Mouse (Mus musculus) heart, postnatal 0 days (tissue): ENCODE results near the gene Thyn1. TPM values are rescaled to one million over a fixed set of nuclear protein-coding genes. Genes with fewer than 3 reads are reported as not detected.
A peak's percentile ranks its signal among the peaks of the same experiment; 100 is the strongest.

Experiments
- ATAC-seq: fragments of 200-750 bp; cut with Nextera tagmentation; 2 replicates; pipeline ENCODE4 v1.8.0; 2017; ENCODE audit warnings: low read depth, moderate number of reproducible peaks, moderate library complexity; ENCODE audit not compliant: insufficient read depth
- DNase-seq: peaks from one replicate; pipeline ENCODE4 v3.0.0-alpha.2; 2016; ENCODE audit warnings: low spot score
- H3K27ac ChIP-seq: fragments of 300-500 bp; sonication (generic); 2 replicates; pipeline ENCODE4 v1.5.1; 2014; ENCODE audit warnings: low read depth, mild to moderate bottlenecking
- H3K27me3 ChIP-seq: fragments of 300-500 bp; sonication (generic); 2 replicates; pipeline ENCODE4 v1.6.1; 2014; ENCODE audit warnings: low read length, mixed read lengths; ENCODE audit not compliant: control insufficient read depth, insufficient read depth
- H3K36me3 ChIP-seq: fragments of 300-500 bp; sonication (generic); replicated peaks from 2 replicates; pipeline ENCODE4 v1.6.1; 2014; ENCODE audit warnings: low read length, mixed read lengths; ENCODE audit not compliant: control insufficient read depth, insufficient read depth
- H3K4me1 ChIP-seq: fragments of 300-500 bp; sonication (generic); 2 replicates; pipeline ENCODE4 v1.6.1; 2014; ENCODE audit warnings: antibody characterized with exemption; ENCODE audit not compliant: control insufficient read depth, insufficient read depth
- H3K4me2 ChIP-seq: fragments of 300-500 bp; sonication (generic); 2 replicates; pipeline ENCODE4 v1.6.1; 2014; ENCODE audit warnings: low read depth, mild to moderate bottlenecking, low read length, moderate library complexity
- H3K4me3 ChIP-seq: fragments of 300-500 bp; sonication (generic); 2 replicates; pipeline ENCODE4 v1.5.1; 2014; ENCODE audit warnings: low read depth, low read length
- H3K9ac ChIP-seq: fragments of 300-500 bp; sonication (generic); replicated peaks from 2 replicates; pipeline ENCODE4 v1.6.1; 2014; ENCODE audit warnings: low read depth, low read length, mixed read lengths
- H3K9me3 ChIP-seq: fragments of 300-500 bp; sonication (generic); replicated peaks from 2 replicates; pipeline ENCODE4 v1.6.1; 2016; ENCODE audit warnings: low read length; ENCODE audit not compliant: control insufficient read depth
- CTCF ChIP-seq: IDR thresholded peaks from 2 replicates; pipeline ENCODE4 v1.5.1; 2016; ENCODE audit warnings: antibody characterized with exemption, control low read depth, low read depth
- EP300 ChIP-seq: IDR thresholded peaks from 2 replicates; pipeline ENCODE4 v1.6.1; 2016; ENCODE audit warnings: antibody characterized with exemption, low read depth
- WGBS: fragments of 180-500 bp; shearing (Covaris S2); extraction: QIAGEN DNeasy Blood & Tissue Kit; methylation state at CpG from one replicate; pipeline ENCODE4 v1.1.7; 2014; 5-methylcytosine and 5-hydroxymethylcytosine counted together
- polyA plus RNA-seq: library from polyadenylated mRNA; unstranded; fragments of >200 nt; fragmentation: Nextera tagmentation; extraction: Ambion mirVana; gene quantifications from 2 replicates; pipeline ENCODE4 v1.2.1, GENCODE M21; 2015
- total RNA-seq: library from RNA; depleted of rRNA; stranded (reverse); fragments of >200 nt; gene quantifications from 2 replicates; pipeline ENCODE4 v1.2.3, GENCODE M21; 2014; ENCODE audit warnings: low replicate concordance; rRNA removed

Gene Thyn1
- total RNA-seq (12.9 and 23.2 TPM in 2 replicates), polyA plus RNA-seq (74.9 and 77.7 TPM in 2 replicates)

DNA sequence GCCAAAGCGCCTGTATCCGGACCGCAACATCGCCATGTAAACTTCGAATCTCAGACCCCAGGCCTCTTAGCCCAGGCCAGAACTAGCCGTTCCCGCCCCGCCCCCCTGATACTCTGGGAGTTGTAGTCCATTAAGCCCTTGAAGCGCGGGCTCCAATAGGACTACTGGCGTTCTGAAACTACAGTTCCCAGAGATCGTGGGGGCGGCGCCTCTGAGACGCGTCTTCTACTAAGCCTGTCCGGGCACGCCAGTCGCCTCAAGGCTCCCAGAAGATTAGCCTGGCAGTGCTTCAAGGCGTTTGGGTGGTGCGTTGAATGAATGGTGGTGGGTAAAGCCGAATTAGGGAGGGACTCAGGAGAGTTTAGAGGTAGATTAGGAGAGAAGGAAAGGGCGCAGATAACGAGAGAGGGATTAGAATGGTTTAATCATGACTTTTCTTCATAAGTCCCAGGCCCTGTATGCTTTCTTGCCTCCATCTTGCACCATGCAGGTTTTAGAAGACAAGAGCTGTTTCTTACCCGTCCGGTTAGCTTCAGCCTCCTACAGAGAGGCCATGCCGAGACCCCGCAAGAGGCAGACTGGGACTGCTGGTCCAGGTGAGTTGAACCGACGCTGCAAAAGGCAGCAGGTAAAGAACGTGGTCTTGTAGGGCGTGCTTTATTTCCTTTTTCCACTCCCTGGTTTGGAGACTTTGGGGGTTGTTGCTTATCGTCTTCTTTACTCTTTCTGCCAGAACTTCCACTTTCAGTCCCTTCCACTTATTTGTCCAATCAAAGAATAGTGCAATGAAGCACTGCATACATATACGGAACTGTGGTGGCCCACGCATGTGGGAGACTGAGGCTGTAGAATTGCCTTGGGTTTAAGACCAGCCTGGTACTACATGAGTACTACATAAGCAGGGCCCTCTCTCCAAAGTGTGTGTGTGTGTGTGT, at the start of gene Thyn1, which contains the start of gene Acad8:
TSS of gene Thyn1 (plus strand) at position 250 of the 935 bp plus-strand sequence.
TSS of gene Acad8 (minus strand) at position 106 of the 935 bp plus-strand sequence.
- Histone ChIP-seq H3K9me3 (no peaks in the 10 kb centered on the region), H3K4me3 (peak within 1 kb of the TSS; percentile 89), H3K36me3 (peaks cover 17% of the 10 kb centered on the region), H3K9ac (peak within 1 kb of the TSS; percentile 86), H3K27ac (peak within 1 kb of the TSS; percentile 71), H3K4me1 (peaks cover 18% of the 10 kb centered on the region), H3K27me3 (no peaks in the 10 kb centered on the region), H3K4me2 (peak within 1 kb of the TSS; percentile 92)
- WGBS = 1% methylated on average over 35 of the region's 35 CpGs
- TF ChIP-seq CTCF (no peak), EP300 (no peak)
- ATAC-seq (peak; percentile 100), DNase-seq (peak; percentile 96)

DNA sequence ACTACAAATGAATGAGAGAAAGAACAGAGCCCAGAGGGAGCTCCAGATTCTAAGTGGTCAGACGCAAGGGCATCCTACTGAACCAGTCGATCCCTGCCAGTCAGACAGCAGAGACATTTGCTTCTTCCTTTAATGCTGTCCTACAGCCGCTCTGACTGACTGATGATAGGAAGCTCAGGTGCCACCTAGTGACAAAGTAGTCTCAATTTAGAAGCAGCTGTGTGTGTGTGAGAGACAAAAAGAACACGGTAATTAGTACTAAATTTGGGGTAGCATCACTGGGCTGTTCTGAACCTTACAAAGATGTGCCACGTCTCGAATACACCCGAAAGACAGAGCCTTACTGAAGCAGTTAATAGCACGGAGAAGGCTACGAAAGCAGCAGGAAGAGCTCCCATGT, 21.8 kb upstream of the Thyn1 start:
- H3K4me1 ChIP-seq = no peaks in the 10 kb centered on the region
- peaks cover 71% of the 10 kb centered on the region for H3K36me3 ChIP-seq
- WGBS = 67% methylated on average over 9 of the region's 9 CpGs
- H3K4me3 ChIP-seq = no peak overlapping the region
- DNase-seq (no peak), ATAC-seq (no peak)
- no peaks in the 10 kb centered on the region for H3K9me3 ChIP-seq
- no peak overlapping the region for H3K4me2 ChIP-seq
- no peak overlapping the region for H3K27ac ChIP-seq
- no peaks in the 10 kb centered on the region for H3K27me3 ChIP-seq
- H3K9ac ChIP-seq = no peak overlapping the region
- no peak for TF ChIP-seq EP300
- peak; percentile 22 for TF ChIP-seq CTCF

DNA sequence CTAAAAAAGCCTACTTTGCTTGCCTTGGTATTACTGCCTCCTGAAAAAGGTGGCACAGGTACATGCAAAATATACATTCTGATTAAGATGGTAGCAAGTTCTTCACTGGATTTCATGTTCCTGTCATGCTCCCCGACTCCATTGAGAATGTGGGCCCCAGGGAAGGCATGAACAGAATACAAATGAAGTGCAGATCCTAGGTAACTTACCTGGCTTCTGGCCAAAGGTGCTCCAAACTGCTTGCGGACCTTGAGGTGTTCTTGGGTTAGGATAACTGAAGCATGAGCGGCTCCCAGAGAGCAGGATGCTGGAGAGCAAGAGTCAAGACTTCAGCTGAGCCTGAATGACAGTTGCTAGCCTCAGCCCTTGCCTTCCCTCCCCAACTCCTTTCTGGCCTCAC, 20.7 kb upstream of the Thyn1 start:
- 92% methylated on average over 3 of the region's 3 CpGs for WGBS
- no peaks in the 10 kb centered on the region for H3K27me3 ChIP-seq
- H3K9me3 ChIP-seq = no peaks in the 10 kb centered on the region
- H3K4me3 ChIP-seq = no peak overlapping the region
- no peaks in the 10 kb centered on the region for H3K4me1 ChIP-seq
- no peak overlapping the region for H3K4me2 ChIP-seq
- TF ChIP-seq EP300 (no peak), CTCF (no peak)
- H3K36me3 ChIP-seq = peaks cover 61% of the 10 kb centered on the region
- DNase-seq (no peak), ATAC-seq (no peak)
- no peak overlapping the region for H3K27ac ChIP-seq
- no peak overlapping the region for H3K9ac ChIP-seq

DNA sequence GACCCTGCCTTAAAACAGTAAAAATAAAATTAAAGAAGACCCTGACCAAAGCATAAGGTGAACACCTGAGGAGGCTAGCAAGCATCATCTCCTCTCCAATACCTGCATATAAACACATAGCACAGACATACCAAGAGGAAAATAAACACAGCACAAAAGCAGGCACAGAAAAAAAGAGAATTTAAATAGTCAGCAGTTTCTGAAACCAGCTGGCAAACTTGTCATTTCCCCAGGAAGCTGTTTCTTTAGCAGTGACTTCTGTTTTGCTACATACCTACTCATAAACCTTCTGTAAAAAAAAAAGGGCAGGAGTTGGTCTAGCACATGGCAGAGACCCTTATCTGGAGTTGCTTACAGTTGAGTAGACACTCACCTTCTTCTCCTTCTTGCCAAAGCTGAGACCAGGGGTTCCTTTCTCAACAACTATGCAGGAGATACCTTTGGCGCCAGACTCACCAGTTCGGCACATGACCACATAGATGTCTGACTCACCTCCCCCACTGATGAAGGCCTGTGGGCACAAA, 14.4 kb upstream of the Thyn1 start:
- Histone ChIP-seq H3K4me2 (no peak overlapping the region), H3K4me3 (no peak overlapping the region), H3K27ac (no peak overlapping the region), H3K36me3 (peaks cover 35% of the 10 kb centered on the region), H3K4me1 (no peaks in the 10 kb centered on the region), H3K27me3 (no peaks in the 10 kb centered on the region), H3K9ac (no peak overlapping the region), H3K9me3 (no peaks in the 10 kb centered on the region)
- no peak for ATAC-seq
- DNase-seq = no peak
- 89% methylated on average over 2 of the region's 2 CpGs for WGBS
- no peak for TF ChIP-seq EP300
- TF ChIP-seq CTCF = no peak

DNA sequence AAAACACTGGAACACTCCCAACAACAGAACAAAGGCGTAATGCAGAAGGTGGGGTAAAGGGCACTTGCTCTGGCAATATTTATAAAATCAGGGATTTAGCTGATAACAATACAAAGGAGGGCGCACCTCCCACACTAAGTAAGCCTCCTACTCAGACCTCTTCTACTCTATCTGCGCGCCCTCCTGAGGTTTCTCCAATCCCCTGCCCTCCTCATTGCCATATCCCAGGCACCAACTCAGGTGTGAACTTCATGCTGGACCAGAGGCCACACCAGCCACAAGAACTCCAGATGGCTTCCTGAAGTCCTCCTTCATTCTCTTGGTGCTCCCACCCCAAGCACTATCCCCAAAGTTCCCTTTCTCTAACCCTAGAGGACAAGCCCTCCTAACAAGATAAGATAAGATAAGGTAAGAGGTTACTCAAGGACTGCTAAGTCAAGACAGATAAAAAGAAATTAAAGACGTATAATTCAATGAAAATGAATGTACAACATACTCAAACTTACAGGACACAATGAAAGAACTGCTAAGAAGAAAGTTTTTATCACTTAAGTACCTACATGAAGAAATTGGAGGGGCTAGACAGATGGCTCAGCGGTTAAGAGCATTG, 13.7 kb upstream of the Thyn1 start:
- Histone ChIP-seq H3K4me2 (no peak overlapping the region), H3K27ac (no peak overlapping the region), H3K36me3 (peaks cover 37% of the 10 kb centered on the region), H3K4me1 (no peaks in the 10 kb centered on the region), H3K4me3 (no peak overlapping the region), H3K9ac (no peak overlapping the region), H3K27me3 (no peaks in the 10 kb centered on the region), H3K9me3 (no peaks in the 10 kb centered on the region)
- no peak for TF ChIP-seq CTCF
- no peak for TF ChIP-seq EP300
- WGBS = 85% methylated on average over 6 of the region's 6 CpGs
- DNase-seq = no peak
- ATAC-seq = no peak
